Mouse (Mus musculus) megakaryocyte, embryonic 14.5 days (primary cell): ENCODE measurements around the gene Necap2. TPM values are rescaled to one million over a fixed set of nuclear protein-coding genes. Genes with fewer than 3 reads are reported as not detected.

ENCODE experiments used
- H3K27me3 ChIP-seq: replicated peaks from 2 replicates; pipeline ENCODE3; 2012; ENCODE audit warnings: inconsistent platforms
- H3K36me3 ChIP-seq: replicated peaks from 2 replicates; pipeline ENCODE3; 2012; ENCODE audit warnings: low read length, inconsistent platforms, mixed read lengths
- H3K4me1 ChIP-seq: 2 replicates; pipeline ENCODE4 v1.6.1; 2012; ENCODE audit warnings: inconsistent platforms
- H3K4me3 ChIP-seq: replicated peaks from 2 replicates; pipeline ENCODE3; 2012; ENCODE audit warnings: moderate library complexity, mild to moderate bottlenecking, inconsistent platforms
- H3K9me3 ChIP-seq: 2 replicates; pipeline ENCODE4 v1.6.1; 2012; ENCODE audit warnings: inconsistent platforms
- FLI1 ChIP-seq: IDR thresholded peaks from 2 replicates; pipeline ENCODE4 v1.6.1; 2012; ENCODE audit warnings: low read length, inconsistent platforms, mixed read lengths
- GATA1 ChIP-seq: IDR thresholded peaks from 3 replicates; pipeline ENCODE4 v1.6.1; 2012; ENCODE audit warnings: mixed read lengths, low read length, inconsistent platforms, borderline replicate concordance
- polyA plus RNA-seq: library from polyadenylated mRNA; stranded (reverse); fragments of >175 nt; gene quantifications from 2 replicates; pipeline ENCODE4 v1.2.3, GENCODE M21; 2012; ENCODE audit warnings: low replicate concordance; ENCODE audit not compliant: insufficient read depth

Necap2 gene
- polyA plus RNA-seq, 1 experiment: 110 TPM

GRCm38 (mm10) chr4:141064104-141064659, 14.0 kb downstream of the Necap2 start:
- Histone ChIP-seq H3K27me3 (peaks cover under 1% of the 10 kb centered on the region), H3K4me1 (peaks cover 24% of the 10 kb centered on the region), H3K9me3 (no peaks in the 10 kb centered on the region), H3K36me3 (peaks cover 53% of the 10 kb centered on the region), H3K4me3 (no peak overlapping the region)
- no peak for TF ChIP-seq FLI1
- TF ChIP-seq GATA1: no peak

- peaks cover 20% of the 10 kb centered on the region for H3K36me3 ChIP-seq
- peak within 1 kb of the TSS; percentile 94 for H3K4me3 ChIP-seq
- no peaks in the 10 kb centered on the region for H3K9me3 ChIP-seq
- H3K4me1 ChIP-seq: peaks cover 19% of the 10 kb centered on the region
- no peak for TF ChIP-seq GATA1
- H3K27me3 ChIP-seq: peaks cover 7% of the 10 kb centered on the region
Measured at GRCm38 (mm10) chr4:141060426-141061301, 17.5 kb downstream of the Necap2 start, which contains the start of gene Crocc. Gene Crocc, minus strand, starts transcription at chr4:141060550.

DNA sequence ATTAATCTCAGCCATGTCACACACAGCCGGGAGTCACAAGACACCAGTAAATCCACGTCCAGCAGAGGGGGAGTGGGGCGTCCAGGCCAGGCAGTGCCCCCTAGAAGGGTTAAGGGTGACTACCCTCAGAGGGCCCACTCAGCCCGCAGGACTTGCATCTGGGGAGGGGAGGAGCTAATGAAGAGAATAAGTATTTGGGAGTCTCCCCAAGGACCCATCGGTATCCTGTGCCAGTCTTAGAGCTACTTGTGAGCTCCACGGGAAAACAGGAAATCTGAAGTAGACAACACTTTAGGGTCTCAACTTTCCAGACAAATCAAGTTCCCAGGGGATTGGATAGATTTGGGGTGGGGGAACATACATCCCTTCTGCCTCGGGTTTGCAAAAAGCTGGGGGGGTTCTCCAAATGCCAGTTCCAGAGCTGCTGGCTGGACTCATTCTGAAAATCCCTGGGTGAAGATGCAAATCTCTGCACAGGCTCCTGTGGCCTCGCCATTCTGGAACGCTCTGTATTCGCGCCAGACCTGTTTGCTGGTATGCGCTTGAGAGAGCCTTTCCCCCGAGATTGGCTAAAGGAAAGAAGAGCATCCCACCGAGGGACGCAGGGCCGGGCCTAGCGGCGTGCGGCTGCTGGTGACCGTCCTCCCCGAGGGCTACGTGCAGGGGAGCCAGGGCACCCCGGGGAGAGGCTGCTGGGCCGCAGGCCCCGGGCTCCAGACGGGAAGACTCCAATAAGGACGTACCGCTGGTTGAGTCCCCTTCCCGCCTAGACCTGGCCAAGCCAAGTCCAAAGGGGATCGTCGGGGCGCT, 18.3 kb downstream of the Necap2 start:
- Histone ChIP-seq H3K36me3 (peaks cover 12% of the 10 kb centered on the region), H3K9me3 (no peaks in the 10 kb centered on the region), H3K4me3 (peak overlapping the region; percentile 94), H3K27me3 (peaks cover 9% of the 10 kb centered on the region), H3K4me1 (peaks cover 16% of the 10 kb centered on the region)
- no peak for TF ChIP-seq GATA1
- TF ChIP-seq FLI1: no peak

- no peak overlapping the region for H3K4me3 ChIP-seq
- no peaks in the 10 kb centered on the region for H3K9me3 ChIP-seq
- peaks cover 15% of the 10 kb centered on the region for H3K4me1 ChIP-seq
- H3K27me3 ChIP-seq: peaks cover 14% of the 10 kb centered on the region
- peaks cover 4% of the 10 kb centered on the region for H3K36me3 ChIP-seq
- no peak for TF ChIP-seq FLI1
- TF ChIP-seq GATA1: no peak
Measured at GRCm38 (mm10) chr4:141058835-141059234, 19.3 kb downstream of the Necap2 start.

DNA sequence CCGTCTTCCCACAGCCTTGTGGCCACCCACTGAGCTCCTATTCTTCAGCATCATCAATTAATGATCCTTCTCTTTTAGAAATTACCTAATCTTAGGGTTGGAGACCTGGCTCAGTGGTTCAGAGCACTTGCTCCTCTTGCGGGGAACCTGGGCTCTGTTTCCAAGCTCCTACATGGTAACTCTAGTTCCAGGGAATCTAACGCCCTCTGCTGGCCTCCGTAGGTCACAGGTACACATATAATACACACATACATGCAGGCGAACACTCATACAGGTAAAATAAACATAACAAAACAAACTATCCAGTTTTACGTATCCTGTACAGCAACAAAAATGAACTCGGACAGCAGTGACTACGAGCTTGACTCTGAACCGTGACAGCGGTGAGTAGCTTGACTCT, 21.2 kb downstream of the Necap2 start:
- Histone ChIP-seq H3K9me3 (no peaks in the 10 kb centered on the region), H3K36me3 (peaks cover 2% of the 10 kb centered on the region), H3K4me3 (peak overlapping the region; percentile 5), H3K27me3 (peaks cover 27% of the 10 kb centered on the region), H3K4me1 (peaks cover 15% of the 10 kb centered on the region)
- TF ChIP-seq FLI1: no peak
- TF ChIP-seq GATA1: no peak

GRCm38 (mm10) chr4:141053568-141054161, 24.5 kb downstream of the Necap2 start:
- peaks cover 2% of the 10 kb centered on the region; the same call in 1 of the 2 replicates for H3K4me1 ChIP-seq
- peaks cover 30% of the 10 kb centered on the region for H3K27me3 ChIP-seq
- no peaks in the 10 kb centered on the region for H3K9me3 ChIP-seq
- no peak for TF ChIP-seq FLI1
- TF ChIP-seq GATA1: no peak
- H3K4me3 ChIP-seq: no peak overlapping the region
- H3K36me3 ChIP-seq: peaks cover 2% of the 10 kb centered on the region

- Histone ChIP-seq H3K27me3 (peaks cover 32% of the 10 kb centered on the region), H3K36me3 (peaks cover 2% of the 10 kb centered on the region), H3K4me1 (peaks cover 5% of the 10 kb centered on the region; the same call in 1 of the 2 replicates), H3K4me3 (no peak overlapping the region), H3K9me3 (no peaks in the 10 kb centered on the region)
- no peak for TF ChIP-seq FLI1
- no peak for TF ChIP-seq GATA1
Measured at GRCm38 (mm10) chr4:141053138-141053537, 25.0 kb downstream of the Necap2 start.

GRCm38 (mm10) chr4:141052442-141052841, 25.7 kb downstream of the Necap2 start:
- H3K27me3 ChIP-seq: peaks cover 37% of the 10 kb centered on the region
- no peaks in the 10 kb centered on the region for H3K9me3 ChIP-seq
- TF ChIP-seq GATA1 (no peak), FLI1 (no peak)
- peaks cover 2% of the 10 kb centered on the region for H3K36me3 ChIP-seq
- peaks cover 5% of the 10 kb centered on the region; the same call in 1 of the 2 replicates for H3K4me1 ChIP-seq
- H3K4me3 ChIP-seq: no peak overlapping the region

DNA sequence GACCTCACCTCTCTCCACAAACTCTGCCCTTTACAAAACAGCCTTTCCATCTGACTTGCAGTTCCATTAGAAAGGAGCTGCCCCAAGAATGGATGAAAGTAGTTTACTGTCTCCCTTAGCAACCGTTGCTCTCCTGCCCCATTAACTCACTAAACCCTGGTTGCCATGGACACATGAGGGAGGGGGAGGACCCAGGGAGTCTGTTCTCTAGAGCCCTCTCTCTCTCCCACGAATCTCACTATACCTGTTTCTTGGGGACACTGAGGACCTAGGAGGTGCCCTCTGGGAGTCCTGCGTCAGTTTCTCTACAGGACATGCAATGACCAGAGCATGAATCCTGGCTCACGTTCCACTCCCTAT, 28.7 kb downstream of the Necap2 start:
- H3K9me3 ChIP-seq: no peaks in the 10 kb centered on the region
- peaks cover 51% of the 10 kb centered on the region for H3K27me3 ChIP-seq
- H3K4me1 ChIP-seq: peaks cover 11% of the 10 kb centered on the region; the same call in 1 of the 2 replicates
- no peak overlapping the region for H3K4me3 ChIP-seq
- TF ChIP-seq FLI1 (no peak), GATA1 (no peak)
- peaks cover 10% of the 10 kb centered on the region for H3K36me3 ChIP-seq
